Mouse (Mus musculus) heart, embryonic 12.5 days (tissue): ENCODE measurements around the gene Asrgl1. TPM values are rescaled to one million over a fixed set of nuclear protein-coding genes. Genes with fewer than 3 reads are reported as not detected.

ENCODE experiments used
- ATAC-seq: fragments of 200-750 bp; cut with Nextera tagmentation; 2 replicates; pipeline ENCODE4 v1.8.0; 2017; ENCODE audit warnings: moderate TSS enrichment, moderate library complexity; ENCODE audit not compliant: insufficient number of reproducible peaks, low FRiP score
- H3K27ac ChIP-seq: fragments of 300-500 bp; sonication (generic); 2 replicates; pipeline ENCODE4 v1.5.1; 2016; ENCODE audit warnings: mild to moderate bottlenecking, moderate library complexity; ENCODE audit not compliant: poor library complexity, severe bottlenecking
- H3K27me3 ChIP-seq: fragments of 300-500 bp; sonication (generic); replicated peaks from 2 replicates; pipeline ENCODE4 v1.6.1; 2016; ENCODE audit warnings: mild to moderate bottlenecking, moderate library complexity
- H3K36me3 ChIP-seq: fragments of 300-500 bp; sonication (generic); 2 replicates; pipeline ENCODE4 v1.6.1; 2016; ENCODE audit warnings: mild to moderate bottlenecking, moderate library complexity
- H3K4me1 ChIP-seq: fragments of 300-500 bp; sonication (generic); replicated peaks from 2 replicates; pipeline ENCODE4 v1.6.1; 2016; ENCODE audit warnings: mild to moderate bottlenecking
- H3K4me2 ChIP-seq: fragments of 300-500 bp; sonication (generic); 2 replicates; pipeline ENCODE4 v1.6.1; 2016; ENCODE audit warnings: mild to moderate bottlenecking, moderate library complexity
- H3K4me3 ChIP-seq: fragments of 300-500 bp; sonication (generic); 2 replicates; pipeline ENCODE4 v1.5.1; 2016; ENCODE audit warnings: mild to moderate bottlenecking
- H3K9ac ChIP-seq: fragments of 300-500 bp; sonication (generic); 2 replicates; pipeline ENCODE4 v1.6.1; 2016; ENCODE audit warnings: mild to moderate bottlenecking, moderate library complexity
- H3K9me3 ChIP-seq: fragments of 300-500 bp; sonication (generic); replicated peaks from 2 replicates; pipeline ENCODE4 v1.6.1; 2016; ENCODE audit warnings: mild to moderate bottlenecking, moderate library complexity
- WGBS: fragments of 180-500 bp; shearing (Covaris S2); methylation state at CpG from one replicate; pipeline ENCODE4 v1.1.7; 2016; 5-methylcytosine and 5-hydroxymethylcytosine counted together
- polyA plus RNA-seq: library from polyadenylated mRNA; unstranded; fragments of >200 nt; fragmentation: Nextera tagmentation; extraction: Ambion mirVana; gene quantifications from 2 replicates; pipeline ENCODE4 v1.2.1, GENCODE M21; 2016

Gene Asrgl1
- polyA plus RNA-seq, 1 experiment from 2014 or later, result 11.3 TPM

DNA sequence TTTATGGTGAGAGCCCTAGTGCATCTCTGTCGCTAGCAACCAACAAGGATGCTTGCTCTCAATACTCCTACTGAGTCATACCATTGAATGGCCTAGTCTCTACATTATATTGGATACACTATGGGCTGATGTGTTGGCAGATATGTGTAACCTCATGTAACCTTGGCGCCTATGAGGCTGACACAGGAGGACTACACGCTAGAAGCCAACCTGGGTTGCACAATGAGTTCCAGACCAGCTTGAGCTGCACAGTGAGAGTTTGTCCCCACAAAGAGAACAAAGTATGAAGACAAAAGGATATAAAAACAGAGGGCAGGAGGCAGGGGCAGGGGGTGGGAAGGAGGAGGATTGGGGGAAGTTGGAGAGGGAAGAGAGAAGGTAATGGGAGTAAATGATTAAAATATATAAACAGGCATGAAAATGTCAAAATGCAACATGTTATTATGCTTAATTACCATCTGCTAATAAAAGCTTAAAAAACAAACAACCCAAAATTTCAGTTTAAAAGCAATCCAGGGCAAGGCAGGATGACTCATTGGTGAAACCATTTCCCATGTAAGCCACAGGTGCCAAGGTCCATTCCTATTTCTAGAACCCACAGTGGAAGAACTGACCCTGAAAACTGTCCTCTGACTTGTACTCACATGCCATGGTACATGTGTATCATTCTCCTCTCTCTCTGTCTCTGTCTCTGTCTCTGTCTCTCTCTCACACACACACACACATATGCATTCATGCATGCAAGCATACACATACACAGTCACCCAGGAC, 15.6 kb downstream of the Asrgl1 start:
- no peaks in the 10 kb centered on the region for H3K36me3 ChIP-seq
- H3K9me3 ChIP-seq, result no peaks in the 10 kb centered on the region
- H3K27ac ChIP-seq, result no peak overlapping the region
- WGBS, result 87% methylated on average over 3 of the region's 3 CpGs
- no peak for ATAC-seq
- no peak overlapping the region for H3K4me2 ChIP-seq
- no peak overlapping the region for H3K9ac ChIP-seq
- peaks cover 9% of the 10 kb centered on the region for H3K4me1 ChIP-seq
- H3K4me3 ChIP-seq, result no peak overlapping the region
- no peaks in the 10 kb centered on the region for H3K27me3 ChIP-seq

GRCm38 (mm10) chr19:9117275-9117674, 18.2 kb downstream of the Asrgl1 start:
- H3K36me3 ChIP-seq, result peaks cover 16% of the 10 kb centered on the region
- WGBS, result 49% methylated on average over 5 of the region's 5 CpGs
- peaks cover 10% of the 10 kb centered on the region for H3K4me1 ChIP-seq
- H3K9ac ChIP-seq, result no peak overlapping the region
- H3K9me3 ChIP-seq, result no peaks in the 10 kb centered on the region
- peak; percentile 25; the same call in 1 of the 2 replicates for ATAC-seq
- peak overlapping the region; percentile 13; the same call in 1 of the 2 replicates for H3K4me2 ChIP-seq
- H3K27ac ChIP-seq, result peak overlapping the region; percentile 64
- no peaks in the 10 kb centered on the region for H3K27me3 ChIP-seq
- H3K4me3 ChIP-seq, result no peak overlapping the region

- H3K27ac ChIP-seq, result no peak overlapping the region
Observed at GRCm38 (mm10) chr19:9116268-9116667, 19.2 kb downstream of the Asrgl1 start.

GRCm38 (mm10) chr19:9112043-9112442, 23.4 kb downstream of the Asrgl1 start:
- no peaks in the 10 kb centered on the region for H3K9me3 ChIP-seq
- H3K4me3 ChIP-seq, result no peak overlapping the region
- peaks cover 12% of the 10 kb centered on the region for H3K4me1 ChIP-seq
- 36% methylated on average over 8 of the region's 8 CpGs for WGBS
- H3K9ac ChIP-seq, result no peak overlapping the region
- H3K27ac ChIP-seq, result no peak overlapping the region
- H3K4me2 ChIP-seq, result no peak overlapping the region
- H3K27me3 ChIP-seq, result no peaks in the 10 kb centered on the region
- no peak for ATAC-seq
- peaks cover 16% of the 10 kb centered on the region for H3K36me3 ChIP-seq

More at GRCm38 (mm10) chr19:9116268-9116667, 19.2 kb downstream of the Asrgl1 start:
- Histone ChIP-seq H3K9ac (no peak overlapping the region), H3K4me1 (peaks cover 12% of the 10 kb centered on the region), H3K4me3 (no peak overlapping the region), H3K36me3 (peaks cover 16% of the 10 kb centered on the region), H3K4me2 (no peak overlapping the region), H3K27me3 (no peaks in the 10 kb centered on the region), H3K9me3 (no peaks in the 10 kb centered on the region)
- WGBS, result 73% methylated on average over 4 of the region's 4 CpGs
- no peak for ATAC-seq

GRCm38 (mm10) chr19:9110182-9110869, 25.1 kb downstream of the Asrgl1 start:
- Histone ChIP-seq H3K4me1 (peaks cover 24% of the 10 kb centered on the region), H3K9me3 (no peaks in the 10 kb centered on the region), H3K4me2 (no peak overlapping the region), H3K9ac (no peak overlapping the region), H3K4me3 (no peak overlapping the region), H3K36me3 (peaks cover 16% of the 10 kb centered on the region), H3K27ac (no peak overlapping the region), H3K27me3 (no peaks in the 10 kb centered on the region)
- 47% methylated on average over 4 of the region's 4 CpGs for WGBS
- peak; percentile 40; the same call in 1 of the 2 replicates for ATAC-seq

DNA sequence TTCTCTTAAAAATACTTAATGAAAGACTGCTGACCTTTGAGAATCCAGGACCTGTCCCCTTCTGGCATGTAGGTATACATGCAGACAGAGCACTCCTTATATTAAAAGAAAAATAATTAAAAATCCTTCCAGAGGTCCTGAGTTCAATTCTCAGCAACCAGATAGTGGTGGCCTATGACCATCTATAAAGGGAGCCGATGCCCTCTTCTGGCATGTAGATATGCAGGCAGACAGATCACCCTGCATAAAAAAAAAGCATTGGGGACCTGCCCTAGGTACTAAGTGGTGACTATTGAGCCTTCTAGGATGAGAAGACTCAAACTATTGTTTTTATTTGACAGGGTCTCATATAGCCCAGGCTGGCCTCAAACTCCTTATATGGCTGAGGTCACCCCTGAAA, 26.9 kb downstream of the Asrgl1 start:
- WGBS, result 84% methylated on average over 1 of the region's 1 CpGs
- H3K4me2 ChIP-seq, result no peak overlapping the region
- H3K36me3 ChIP-seq, result peaks cover 10% of the 10 kb centered on the region
- no peak for ATAC-seq
- no peak overlapping the region for H3K27ac ChIP-seq
- peaks cover 24% of the 10 kb centered on the region for H3K4me1 ChIP-seq
- H3K4me3 ChIP-seq, result no peak overlapping the region
- no peak overlapping the region for H3K9ac ChIP-seq
- no peaks in the 10 kb centered on the region for H3K9me3 ChIP-seq
- no peaks in the 10 kb centered on the region for H3K27me3 ChIP-seq

- no peak overlapping the region for H3K4me3 ChIP-seq
- peak overlapping the region; percentile 50; the same call in 1 of the 2 replicates for H3K27ac ChIP-seq
- H3K9me3 ChIP-seq, result no peaks in the 10 kb centered on the region
- no peaks in the 10 kb centered on the region for H3K36me3 ChIP-seq
- H3K27me3 ChIP-seq, result no peaks in the 10 kb centered on the region
- peaks cover 24% of the 10 kb centered on the region for H3K4me1 ChIP-seq
- ATAC-seq, result peak; percentile 23; the same call in 1 of the 2 replicates
- 0 out of 2 replicates have a peak overlapping the region, but pooled peaks have one; percentile 2 for H3K9ac ChIP-seq
- 71% methylated on average over 1 of the region's 1 CpGs for WGBS
- H3K4me2 ChIP-seq, result no peak overlapping the region
Observed at GRCm38 (mm10) chr19:9107379-9107755, 28.1 kb downstream of the Asrgl1 start.

- Histone ChIP-seq H3K4me3 (no peak overlapping the region), H3K36me3 (no peaks in the 10 kb centered on the region), H3K4me1 (peaks cover 21% of the 10 kb centered on the region), H3K4me2 (no peak overlapping the region), H3K27ac (peak overlapping the region; percentile 50), H3K9ac (no peak overlapping the region), H3K9me3 (no peaks in the 10 kb centered on the region), H3K27me3 (no peaks in the 10 kb centered on the region)
- peak; percentile 48; the same call in 1 of the 2 replicates for ATAC-seq
- 16% methylated on average over 4 of the region's 4 CpGs for WGBS
Observed at GRCm38 (mm10) chr19:9106751-9107378, 28.6 kb downstream of the Asrgl1 start.

DNA sequence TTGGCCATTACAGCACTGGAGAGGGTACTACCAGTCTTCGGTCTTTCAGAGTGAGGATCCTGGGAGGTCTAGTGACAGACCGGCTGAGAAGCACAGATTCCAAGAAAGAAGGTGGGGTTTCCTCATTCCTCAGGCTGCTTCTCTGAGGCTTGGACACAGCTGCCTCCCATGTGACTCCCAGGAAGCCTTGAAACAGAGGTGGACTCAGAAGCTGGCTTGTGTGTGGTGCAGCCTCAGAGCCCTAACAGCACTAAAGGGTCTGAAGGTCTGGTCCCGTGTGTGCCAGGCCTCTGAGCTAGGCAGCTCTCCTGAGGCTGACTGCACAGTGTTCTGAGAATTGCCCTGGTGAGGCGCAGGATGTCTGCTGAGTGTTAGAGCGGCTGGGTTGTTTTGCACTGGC, 29.3 kb downstream of the Asrgl1 start:
- H3K36me3 ChIP-seq, result no peaks in the 10 kb centered on the region
- no peak overlapping the region for H3K9ac ChIP-seq
- peaks cover 21% of the 10 kb centered on the region for H3K4me1 ChIP-seq
- H3K4me3 ChIP-seq, result no peak overlapping the region
- no peak overlapping the region for H3K4me2 ChIP-seq
- H3K27me3 ChIP-seq, result no peaks in the 10 kb centered on the region
- no peak; the same call in 1 of the 2 replicates for ATAC-seq
- peak overlapping the region; percentile 50 for H3K27ac ChIP-seq
- H3K9me3 ChIP-seq, result no peaks in the 10 kb centered on the region
- 48% methylated on average over 5 of the region's 5 CpGs for WGBS

- no peak for ATAC-seq
- no peaks in the 10 kb centered on the region for H3K36me3 ChIP-seq
- H3K9ac ChIP-seq, result no peak overlapping the region
- no peak overlapping the region for H3K4me2 ChIP-seq
- H3K27me3 ChIP-seq, result no peaks in the 10 kb centered on the region
- WGBS, result 70% methylated on average over 3 of the region's 3 CpGs
- no peak overlapping the region for H3K27ac ChIP-seq
- H3K4me3 ChIP-seq, result no peak overlapping the region
- H3K9me3 ChIP-seq, result no peaks in the 10 kb centered on the region
- peaks cover 21% of the 10 kb centered on the region for H3K4me1 ChIP-seq
Observed at GRCm38 (mm10) chr19:9105101-9105685, 30.2 kb downstream of the Asrgl1 start.

- WGBS, result 75% methylated on average over 4 of the region's 4 CpGs
- ATAC-seq, result no peak
Observed at GRCm38 (mm10) chr19:9103986-9104385, 31.4 kb downstream of the Asrgl1 start.

More at GRCm38 (mm10) chr19:9103986-9104385, 31.4 kb downstream of the Asrgl1 start:
- Histone ChIP-seq H3K27ac (no peak overlapping the region), H3K4me2 (no peak overlapping the region), H3K9ac (no peak overlapping the region), H3K27me3 (no peaks in the 10 kb centered on the region), H3K4me1 (peaks cover 28% of the 10 kb centered on the region), H3K9me3 (no peaks in the 10 kb centered on the region), H3K36me3 (no peaks in the 10 kb centered on the region), H3K4me3 (no peak overlapping the region)
